9 mouse cellular contexts compared by ENCODE assay signal in genomic region chr1:118901868-118902586, GRCm38 (mm10).
DNase-seq lines count a peak whose midpoint lies in the region; ATAC-seq and TF ChIP-seq lines count a peak whose summit lies in the region.
"Had no signal": no experiment of that assay in that cellular context is flagged by ENCODE, and none has a peak within 500 bp of the region (broad histone marks: within the 10 kb centered on the region; RNA-seq: fewer than 3 reads in every experiment).

No protein-coding gene starts in this region.

- no peak for TF ChIP-seq POLR2A in heart, adult 2 months (IDR thresholded peaks at IDR 0.05; ENCODE audit: insufficient read depth, low read depth, low read length)

- no peaks in the 10 kb centered on the region; the same call in 1 of the 2 replicates for H3K4me1 ChIP-seq in heart, adult 2 months (ENCODE audit: control insufficient read depth, insufficient read depth, low read length)
- peaks cover 34% of the 10 kb centered on the region for H3K4me1 ChIP-seq in midbrain, embryonic 10.5 days
- peaks cover 7% of the 10 kb centered on the region; the same call in 1 of the 2 replicates for H3K4me1 ChIP-seq in midbrain, embryonic 14.5 days (ENCODE audit: control insufficient read depth, insufficient read depth, low read length)

- H3K4me2 ChIP-seq in midbrain, embryonic 14.5 days (ENCODE audit: low read length) = no peak overlapping the region

- H3K27me3 ChIP-seq in heart, adult 2 months (ENCODE audit: control insufficient read depth, insufficient read depth, low read length) = no peaks in the 10 kb centered on the region
- peaks cover 47% of the 10 kb centered on the region for H3K27me3 ChIP-seq in midbrain, embryonic 10.5 days (ENCODE audit: low read depth, poor library complexity, severe bottlenecking)
- H3K27me3 ChIP-seq in midbrain, embryonic 14.5 days (ENCODE audit: control insufficient read depth, insufficient read depth, low read length) = no peaks in the 10 kb centered on the region

- H3K9ac ChIP-seq in heart, adult 2 months (ENCODE audit: low read depth, low read length) = no peak overlapping the region
- H3K9ac ChIP-seq in midbrain, embryonic 14.5 days (replicated peaks; ENCODE audit: low read length) = no peak overlapping the region

- H3K27ac ChIP-seq in heart, adult 2 months = no peak overlapping the region
- peak overlapping the region; percentile 50; the same call in 1 of the 2 replicates for H3K27ac ChIP-seq in midbrain, embryonic 10.5 days (replicated peaks)
- no peak overlapping the region for H3K27ac ChIP-seq in midbrain, embryonic 14.5 days (replicated peaks; ENCODE audit: low read depth, low read length)

- 56% methylated on average over 8 of the region's 8 CpGs for WGBS in heart, adult 2 months
- WGBS in midbrain, embryonic 10.5 days = 42% methylated on average over 8 of the region's 8 CpGs
- 47% methylated on average over 8 of the region's 8 CpGs for WGBS in midbrain, embryonic 14.5 days

- intact Hi-C loops in heart, adult 2 months (cut with DNase I) = no loop called here

- H3K4me3 ChIP-seq in heart, adult 2 months = no peak overlapping the region
- no peak overlapping the region for H3K4me3 ChIP-seq in midbrain, embryonic 10.5 days
- H3K4me3 ChIP-seq in midbrain, embryonic 14.5 days (replicated peaks; ENCODE audit: low read depth, low read length) = no peak overlapping the region

- H3K79me2 ChIP-seq in heart, adult 2 months (replicated peaks; ENCODE audit: control insufficient read depth, insufficient read depth, low read length) = no peaks in the 10 kb centered on the region

- no peaks in the 10 kb centered on the region for H3K36me3 ChIP-seq in heart, adult 2 months (ENCODE audit: control insufficient read depth, insufficient read depth, low read length)
- H3K36me3 ChIP-seq in midbrain, embryonic 10.5 days = peaks cover 2% of the 10 kb centered on the region; the same call in 1 of the 2 replicates
- H3K36me3 ChIP-seq in midbrain, embryonic 14.5 days (ENCODE audit: control insufficient read depth, insufficient read depth, low read length) = no peaks in the 10 kb centered on the region

- no peak; the same call in 1 of the 2 replicates for ATAC-seq in midbrain, embryonic 14.5 days (ENCODE audit: low FRiP score, low TSS enrichment)

- TF ChIP-seq EP300 in heart, adult 2 months (IDR thresholded peaks at IDR 0.05; ENCODE audit: insufficient read depth, low read depth, low read length) = no peak

- TF ChIP-seq CTCF in heart, adult 2 months (IDR thresholded peaks at IDR 0.05) = no peak

- H3K9me3 ChIP-seq in midbrain, embryonic 10.5 days (replicated peaks) = no peaks in the 10 kb centered on the region
- no peaks in the 10 kb centered on the region for H3K9me3 ChIP-seq in midbrain, embryonic 14.5 days (ENCODE audit: control insufficient read depth, low read length)

- DNase-seq in heart, adult 11 months = peak; percentile 85
- no peak for DNase-seq in heart, adult 2 months
- no peak for DNase-seq in midbrain, embryonic 10.5 days (ENCODE audit: low spot score)
- DNase-seq in midbrain, embryonic 14.5 days = no peak
- DNase-seq in kidney, postnatal 10 days = peak; percentile 30
- DNase-seq in skeletal muscle tissue, adult 2 months (ENCODE audit: low read depth, low spot score) = peak; percentile 13
- no peak for DNase-seq in thymus, adult 18-20 months
- DNase-seq in frontal cortex, adult 2 months (ENCODE audit: extremely low spot score in 1 of 2, low spot score in 1 of 2) = no peak
- DNase-seq: cerebellum, adult 11 months had no signal

Comparison
In these comparisons a context has a peak if more than half of its experiments do, and no peak if none do; other contexts are left out.
1. DNase-seq: peak in heart, adult 11 months (single experiment), kidney, postnatal 10 days (single experiment) and skeletal muscle tissue, adult 2 months (single experiment); none in heart, adult 2 months (0 of 2), midbrain, embryonic 10.5 days (single experiment), midbrain, embryonic 14.5 days (single experiment), thymus, adult 18-20 months (0 of 2) and frontal cortex, adult 2 months (0 of 2).